Mouse (Mus musculus): ENCODE measurements around the gene Upf3a. TPM values are rescaled to one million over a fixed set of nuclear protein-coding genes. Genes with fewer than 3 reads are reported as not detected.

Upf3a gene
- total and polyA plus RNA-seq, 3 experiments: 18.1 to 40.5 (median 25.0) TPM

DNA sequence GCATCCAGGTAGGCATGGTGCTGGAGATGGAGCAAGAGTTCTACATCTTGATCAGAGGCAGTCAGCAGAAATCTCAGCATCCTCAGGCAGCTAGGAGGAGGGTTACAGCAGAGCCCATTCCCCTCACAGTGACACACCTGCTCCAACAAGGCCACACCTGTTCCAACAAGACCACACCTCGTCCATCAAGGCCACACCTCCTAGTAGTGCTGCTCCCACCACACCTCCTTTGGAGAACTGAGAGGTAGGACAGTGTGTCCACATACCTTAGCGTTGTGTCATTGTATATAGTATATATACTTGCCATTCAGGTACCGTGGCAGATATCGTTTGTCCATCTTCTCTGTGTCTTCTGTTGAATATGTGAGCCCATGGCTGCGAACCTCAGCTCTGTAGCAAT, 12.3 kb downstream of the Upf3a start:
- in situ Hi-C loops (cut with MboI; ENCODE audit: low pct_ligation_motif_present, low pct_unique_long_range_greater_than_20kb, low sequenced_read_pairs) (no loop called here), dilution Hi-C loops (cut with MboI; ENCODE audit: extremely low pct_ligation_motif_present, extremely low pct_unique_long_range_greater_than_20kb, low sequenced_read_pairs) (no loop called here)
- no peak for DNase-seq (ENCODE audit: extremely low read depth)
- Histone ChIP-seq H3K27me3 (replicated peaks) (no peaks in the 10 kb centered on the region), H3K27ac (ENCODE audit: insufficient read depth, low read depth) (no peak overlapping the region), H3K9me3 (replicated peaks; ENCODE audit: low read length) (no peaks in the 10 kb centered on the region), H3K9ac (ENCODE audit: insufficient read depth, low read depth) (no peak overlapping the region), H3K79me2 (replicated peaks; ENCODE audit: control insufficient read depth, extremely low read depth, insufficient read depth, poor library complexity, severe bottlenecking) (no peaks in the 10 kb centered on the region), H3K4me1 (ENCODE audit: control insufficient read depth in 1 of 2, insufficient read depth in 2 of 2) (no peaks in the 10 kb centered on the region), H3K4me3 (replicated peaks in 1 of 3; ENCODE audit: low read depth in 2 of 3, low read length in 2 of 3, poor library complexity in 1 of 3) (no peak overlapping the region), H3K4me2 (ENCODE audit: insufficient read depth, low read depth, poor library complexity, severe bottlenecking) (no peak overlapping the region), H3K36me3 (replicated peaks in 1 of 2; ENCODE audit: control insufficient read depth in 1 of 2, insufficient read depth in 1 of 2, low read length in 1 of 2) (peaks cover 43 to 67% of the 10 kb centered on the region in 2 experiments)
- TF ChIP-seq MYC (IDR thresholded peaks at IDR 0.05; ENCODE audit: low read depth, low read length): no peak
- TF ChIP-seq ZC3H11A (IDR thresholded peaks at IDR 0.05; ENCODE audit: low read depth, low read length): no peak

DNA sequence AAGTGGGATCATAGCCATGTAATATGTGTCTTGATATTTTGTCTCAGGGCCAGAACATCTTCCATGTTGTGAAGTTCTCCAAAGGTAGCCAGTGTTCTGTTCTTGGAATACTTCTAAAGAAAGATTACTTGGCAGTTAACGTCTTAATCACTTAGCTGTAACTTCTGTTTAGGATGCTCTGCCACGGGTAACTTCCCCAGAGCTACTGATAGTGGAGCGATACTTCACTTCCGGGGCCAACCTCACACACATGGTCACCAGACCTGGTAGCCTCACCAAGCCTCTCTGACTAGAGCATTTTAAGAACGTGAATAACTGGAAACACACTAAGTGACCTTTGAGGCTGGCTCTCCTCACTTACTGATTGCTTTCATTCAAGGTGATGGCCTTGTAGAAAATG, 14.2 kb downstream of the Upf3a start:
- peaks cover 33 to 49% of the 10 kb centered on the region in 2 experiments for H3K36me3 ChIP-seq (replicated peaks in 1 of 2; ENCODE audit: control insufficient read depth in 1 of 2, insufficient read depth in 1 of 2, low read length in 1 of 2)
- no peak overlapping the region for H3K9ac ChIP-seq (ENCODE audit: insufficient read depth, low read depth)
- H3K27ac ChIP-seq (ENCODE audit: insufficient read depth, low read depth): no peak overlapping the region
- DNase-seq (ENCODE audit: extremely low read depth): no peak
- H3K27me3 ChIP-seq (replicated peaks): no peaks in the 10 kb centered on the region
- no peaks in the 10 kb centered on the region for H3K9me3 ChIP-seq (replicated peaks; ENCODE audit: low read length)
- TF ChIP-seq JUN (IDR thresholded peaks at IDR 0.05; ENCODE audit: insufficient read depth, low read depth, low read length) (no peak), USF1 (IDR thresholded peaks at IDR 0.05; ENCODE audit: low read depth, low read length) (no peak), ELF1 (IDR thresholded peaks at IDR 0.05; ENCODE audit: low read depth, low read length) (no peak), E2F4 (IDR thresholded peaks at IDR 0.05; ENCODE audit: insufficient replicate concordance, low read depth, low read length) (no peak), MXI1 (IDR thresholded peaks at IDR 0.05; ENCODE audit: low read depth, low read length) (no peak), UBTF (IDR thresholded peaks at IDR 0.05; ENCODE audit: low read depth, low read length) (no peak), MAX (IDR thresholded peaks at IDR 0.05; ENCODE audit: low read length) (no peak), SIN3A (IDR thresholded peaks at IDR 0.05; ENCODE audit: low read length) (no peak), MEF2A (IDR thresholded peaks at IDR 0.05; ENCODE audit: borderline replicate concordance, low read depth, low read length) (no peak), HCFC1 (IDR thresholded peaks at IDR 0.05; ENCODE audit: low read depth, low read length) (no peak), TBP (conservative IDR thresholded peaks at IDR 0.05; ENCODE audit: low read depth, low read length) (no peak), ZNF384 (IDR thresholded peaks at IDR 0.05; ENCODE audit: low read depth, low read length) (no peak), PAX5 (IDR thresholded peaks at IDR 0.05; ENCODE audit: low read length) (no peak), SMC3 (IDR thresholded peaks at IDR 0.05; ENCODE audit: low read depth, low read length) (no peak)
- no peaks in the 10 kb centered on the region for H3K4me1 ChIP-seq (ENCODE audit: control insufficient read depth in 1 of 2, insufficient read depth in 2 of 2)
- in situ Hi-C loops (cut with MboI; ENCODE audit: low pct_ligation_motif_present, low pct_unique_long_range_greater_than_20kb, low sequenced_read_pairs): no loop called here
- H3K79me2 ChIP-seq (replicated peaks; ENCODE audit: control insufficient read depth, extremely low read depth, insufficient read depth, poor library complexity, severe bottlenecking): no peaks in the 10 kb centered on the region
- no peak overlapping the region for H3K4me3 ChIP-seq (replicated peaks in 1 of 3; ENCODE audit: low read depth in 2 of 3, low read length in 2 of 3, poor library complexity in 1 of 3)
- dilution Hi-C loops (cut with MboI; ENCODE audit: extremely low pct_ligation_motif_present, extremely low pct_unique_long_range_greater_than_20kb, low sequenced_read_pairs): no loop called here
- no peak overlapping the region for H3K4me2 ChIP-seq (ENCODE audit: insufficient read depth, low read depth, poor library complexity, severe bottlenecking)
